Mouse (Mus musculus): ENCODE results near the gene Appl1.
"Not testable (repeated sequence)": the region's sequence is repeated elsewhere in the genome, so short reads cannot be mapped to it uniquely, and the experiment has no call there.

Appl1 gene

DNA sequence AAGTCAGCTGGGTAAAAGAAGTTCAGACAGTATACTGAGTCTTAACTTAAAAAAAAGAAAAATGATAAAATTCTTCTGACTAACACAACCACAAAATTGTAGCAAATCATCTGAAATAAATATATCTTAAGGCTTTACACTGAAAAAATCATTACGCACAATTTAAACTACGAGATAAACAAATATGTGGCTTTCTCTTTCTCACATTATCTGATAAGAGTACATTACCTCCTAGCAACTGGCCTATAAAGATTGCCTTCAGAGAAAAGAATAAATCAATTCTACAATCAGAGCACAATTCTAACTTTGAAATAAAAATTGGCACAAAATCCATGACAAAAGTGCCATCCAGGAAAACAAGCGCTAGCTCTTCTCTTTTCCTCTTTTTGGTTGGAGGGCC is 1.9 kb downstream of the Appl1 start:
- DNase-seq (ENCODE audit: low spot score in 2 of 2), result no peak

DNA sequence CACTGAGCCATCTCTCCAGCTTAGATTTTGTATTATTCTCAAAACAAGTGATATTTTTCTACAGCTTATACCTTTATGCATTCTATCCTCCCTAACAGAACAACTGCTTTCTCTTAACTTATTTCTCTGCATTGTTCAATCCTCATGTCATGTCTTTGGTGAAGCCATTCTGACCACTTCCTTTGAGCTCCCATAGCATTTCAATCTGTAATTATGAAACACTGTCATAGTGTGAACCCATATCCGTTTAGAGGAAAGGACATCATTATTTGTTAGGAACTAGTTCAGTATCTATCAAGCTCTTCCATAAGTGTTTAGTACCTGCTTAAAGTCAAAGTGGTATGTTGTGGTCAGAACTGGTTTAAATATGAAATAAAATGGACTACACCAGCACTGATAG is 10.5 kb downstream of the Appl1 start:
- DNase-seq (ENCODE audit: low spot score in 2 of 2), result no peak

DNA sequence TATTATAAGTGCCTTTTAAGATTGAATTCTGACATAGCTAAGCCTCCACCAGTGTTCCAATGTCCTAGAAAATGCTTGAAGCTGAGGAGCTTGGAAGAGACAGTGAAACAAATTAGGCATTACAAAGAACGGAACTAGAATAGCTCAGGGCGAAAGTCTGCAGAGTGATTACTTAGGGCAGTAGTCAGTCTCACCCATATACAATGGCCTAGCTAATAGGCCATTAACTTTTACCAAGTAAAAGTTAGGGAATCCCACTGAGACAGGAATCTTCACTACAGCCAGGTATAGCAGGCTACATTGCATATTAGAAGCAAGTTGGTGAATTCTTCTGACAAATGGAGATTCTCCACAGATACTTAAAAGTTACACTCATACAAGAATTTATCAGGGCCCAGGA is 14.9 kb downstream of the Appl1 start:
- DNase-seq (ENCODE audit: low spot score in 2 of 2), result not testable (repeated sequence)

DNA sequence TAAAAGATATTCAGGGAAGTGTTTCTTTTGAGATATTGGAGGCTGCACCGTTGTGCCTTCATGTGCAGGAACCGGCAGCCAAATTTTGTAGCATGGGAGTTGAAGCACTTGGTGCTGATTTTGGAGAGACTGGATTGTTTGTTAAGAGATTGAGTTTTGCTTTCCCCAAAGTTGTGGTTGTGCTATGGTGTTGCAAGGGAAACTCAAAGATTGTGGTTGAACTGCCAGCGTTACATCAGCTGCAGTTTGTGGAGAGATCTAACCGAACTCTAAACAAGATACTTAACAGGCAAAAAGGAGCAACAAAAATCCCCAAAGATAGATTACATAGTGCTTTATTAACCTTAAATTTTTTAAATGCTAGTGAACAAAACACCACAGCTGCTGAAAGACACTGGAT is 35.5 kb downstream of the Appl1 start:
- DNase-seq (ENCODE audit: low spot score in 2 of 2), result no peak

DNA sequence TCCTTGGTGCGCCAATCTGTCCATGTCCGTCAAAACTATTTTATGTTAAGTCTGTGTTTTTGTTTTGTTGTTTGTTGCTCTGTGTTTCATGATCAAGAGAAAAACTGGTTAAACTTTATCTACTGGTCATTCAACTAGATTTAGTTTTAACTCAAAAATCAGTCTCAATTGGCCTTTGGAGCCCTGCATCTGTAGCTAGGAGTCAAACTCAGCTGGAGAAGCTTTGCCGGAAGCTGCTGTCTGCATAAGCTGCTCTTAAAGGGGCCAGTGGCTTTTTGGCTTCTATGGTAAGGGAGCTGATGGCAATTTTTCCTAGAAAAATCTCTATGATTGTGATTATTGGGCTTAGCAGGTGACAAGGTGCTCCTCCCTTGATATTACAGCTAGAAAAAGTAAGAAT is 36.1 kb downstream of the Appl1 start:
- DNase-seq (ENCODE audit: low spot score in 2 of 2), result no peak

DNA sequence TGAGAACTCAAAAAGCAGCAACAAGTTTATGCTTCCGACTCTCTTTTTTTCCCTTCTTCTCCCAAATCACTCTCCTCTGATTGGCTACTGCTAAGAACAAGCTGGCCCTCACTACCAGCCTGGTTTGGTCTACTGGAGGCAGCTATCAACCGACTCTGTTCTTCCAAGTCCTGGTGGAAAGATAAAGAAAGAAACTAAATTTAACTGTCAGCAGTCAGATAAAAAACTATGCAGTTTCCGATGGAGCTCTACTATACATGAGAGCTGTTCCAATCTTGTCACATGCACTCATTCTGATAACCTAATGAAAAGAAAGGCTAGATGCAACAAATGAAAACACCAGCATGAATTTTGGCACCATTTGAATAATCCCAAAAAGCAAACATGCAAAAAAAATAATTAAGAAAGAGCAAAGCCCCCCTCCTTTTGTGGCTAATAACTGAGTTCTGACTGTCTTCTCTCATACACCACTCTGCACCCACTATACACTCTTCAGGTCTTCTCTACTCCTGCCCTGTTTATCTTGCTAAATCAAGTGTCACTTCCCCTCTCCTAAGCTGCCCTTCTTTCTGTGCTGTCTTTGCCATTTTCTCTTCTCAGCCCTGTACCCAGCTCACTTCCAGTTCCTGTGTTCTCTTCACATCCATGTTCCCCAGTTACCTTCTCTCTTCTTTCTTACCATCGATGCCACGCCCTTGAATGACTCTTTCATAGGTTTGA is 47.2 kb downstream of the Appl1 start:
- DNase-seq (ENCODE audit: low spot score in 2 of 2), result no peak

DNA sequence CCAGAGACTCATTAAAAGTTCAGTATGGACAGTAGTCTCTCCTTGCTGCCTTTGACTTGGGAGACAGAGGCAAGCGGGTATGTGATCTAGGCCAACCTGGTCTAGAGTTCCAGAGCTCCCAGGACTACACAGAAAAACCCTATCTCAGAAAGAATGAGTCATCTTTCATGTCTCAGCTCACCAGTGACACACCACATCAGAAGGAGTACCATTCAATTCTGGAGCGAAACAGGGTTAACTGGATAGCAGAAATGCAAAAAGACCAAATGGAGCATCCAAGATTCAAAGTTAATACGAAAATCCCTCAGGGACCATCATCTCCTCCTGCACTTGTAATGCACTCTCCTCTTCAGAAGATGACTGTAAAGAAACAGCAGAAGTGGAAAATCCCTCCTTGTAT is 51.7 kb downstream of the Appl1 start:
- no peak for DNase-seq (ENCODE audit: low spot score in 2 of 2)

DNA sequence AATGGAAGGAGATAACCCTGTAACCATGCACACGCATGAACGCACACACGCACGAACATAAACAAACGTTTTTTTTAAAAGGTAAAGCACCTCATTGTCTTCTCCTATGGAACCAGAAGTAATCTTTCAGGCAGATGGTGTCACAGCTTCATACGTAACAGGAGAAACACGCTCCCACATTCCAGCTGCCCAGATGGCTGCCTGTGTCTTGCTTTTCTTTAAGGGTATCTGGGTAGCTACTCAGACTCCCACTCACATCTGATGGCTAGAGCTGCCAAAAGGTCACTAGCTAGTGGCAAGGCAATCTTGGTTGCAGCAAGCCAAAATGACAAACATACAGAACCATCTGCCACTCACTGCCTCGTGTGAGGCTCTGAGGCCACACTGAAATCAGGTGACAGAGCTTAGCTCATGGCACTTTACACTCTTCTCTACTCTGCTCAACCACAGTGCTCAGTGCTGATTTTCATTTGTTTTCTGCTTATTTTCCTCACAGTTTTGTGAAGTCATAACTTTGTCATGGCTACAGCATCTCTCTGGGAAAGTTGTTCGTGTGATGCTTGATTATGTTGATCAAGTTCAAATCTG is 57.3 kb downstream of the Appl1 start:
- DNase-seq (ENCODE audit: low spot score in 2 of 2), result peak in 1 of 2 experiments; percentile 54

DNA sequence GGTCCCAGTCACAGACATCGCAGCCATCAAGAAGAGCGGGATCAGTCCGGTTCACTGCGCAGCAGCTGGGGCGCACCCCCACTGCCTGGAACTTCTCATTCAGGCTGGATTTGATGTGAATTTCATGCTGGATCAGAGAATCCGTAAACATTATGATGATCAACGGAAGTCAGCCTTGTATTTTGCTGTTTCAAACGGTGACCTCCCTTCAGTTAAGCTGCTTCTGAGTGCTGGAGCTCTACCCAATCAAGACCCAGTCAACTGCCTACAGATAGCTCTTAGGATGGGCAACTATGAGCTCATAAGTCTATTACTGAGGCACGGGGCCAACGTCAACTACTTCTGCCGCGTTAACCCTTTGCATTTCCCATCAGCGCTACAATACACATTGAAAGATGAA is 59.2 kb downstream of the Appl1 start:
- peak in 1 of 2 experiments; percentile 17 for DNase-seq (ENCODE audit: low spot score in 2 of 2)

DNA sequence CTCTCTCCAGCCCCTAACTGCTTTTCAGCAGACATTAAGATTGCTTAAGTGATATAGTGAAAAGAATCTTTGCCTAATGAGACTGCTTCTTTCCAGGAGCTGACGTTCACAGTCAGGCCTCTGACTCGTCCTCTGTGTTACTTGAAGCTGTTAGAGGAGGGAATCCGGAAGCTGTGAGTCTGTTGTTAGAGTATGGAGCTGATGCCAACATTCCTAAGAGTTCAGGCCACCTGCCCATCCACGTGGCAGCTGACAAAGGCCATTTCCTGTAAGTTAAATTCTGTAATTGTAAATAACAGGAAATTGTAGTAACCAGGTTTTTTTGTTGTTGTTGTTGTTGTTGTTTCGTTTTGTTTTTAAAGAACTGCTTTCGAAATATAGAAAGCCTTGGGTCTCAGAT is 59.8 kb downstream of the Appl1 start:
- DNase-seq (ENCODE audit: low spot score in 2 of 2), result no peak

DNA sequence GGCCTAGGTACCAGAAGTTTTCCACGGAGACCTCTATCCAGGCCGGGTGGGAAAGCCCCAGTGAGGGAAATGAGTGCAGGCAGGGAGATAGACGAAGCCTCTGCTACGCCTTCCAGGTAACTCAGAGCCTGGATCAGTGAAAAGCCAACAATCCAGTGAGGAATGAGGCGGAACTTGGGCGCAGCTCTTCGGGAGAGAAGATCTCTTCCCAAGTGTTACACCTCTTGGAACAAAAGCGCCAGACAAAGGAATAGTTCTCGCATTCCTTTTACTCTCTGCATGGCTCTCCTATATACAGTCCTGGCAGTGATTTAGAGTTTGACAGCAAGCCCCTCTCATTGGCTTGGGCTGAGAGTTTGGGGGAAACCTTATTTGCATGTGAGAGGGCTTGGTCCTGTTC is 60.6 kb downstream of the Appl1 start:
- not testable (repeated sequence) for DNase-seq (ENCODE audit: low spot score in 2 of 2)

DNA sequence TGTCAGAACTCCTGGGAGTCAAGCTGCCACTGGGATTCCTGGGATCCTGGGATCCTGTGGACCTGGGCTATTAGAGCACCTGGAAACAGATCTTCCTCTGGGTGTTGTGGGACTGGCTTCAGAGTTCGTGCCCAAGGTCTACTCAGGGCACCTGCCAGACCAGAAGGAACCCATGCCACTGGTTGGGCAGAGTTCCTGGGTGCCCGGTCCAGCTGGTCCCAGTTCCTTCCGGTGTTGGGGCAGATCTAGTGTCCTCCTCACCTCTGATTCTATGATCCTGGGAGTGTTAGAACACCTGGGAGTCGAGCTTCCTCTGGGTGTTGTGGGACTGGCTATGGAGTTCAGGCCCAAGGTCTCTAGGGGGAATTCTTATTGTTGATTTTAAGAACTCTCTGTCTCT is 63.6 kb downstream of the Appl1 start:
- DNase-seq (ENCODE audit: low spot score in 2 of 2), result no peak

DNA sequence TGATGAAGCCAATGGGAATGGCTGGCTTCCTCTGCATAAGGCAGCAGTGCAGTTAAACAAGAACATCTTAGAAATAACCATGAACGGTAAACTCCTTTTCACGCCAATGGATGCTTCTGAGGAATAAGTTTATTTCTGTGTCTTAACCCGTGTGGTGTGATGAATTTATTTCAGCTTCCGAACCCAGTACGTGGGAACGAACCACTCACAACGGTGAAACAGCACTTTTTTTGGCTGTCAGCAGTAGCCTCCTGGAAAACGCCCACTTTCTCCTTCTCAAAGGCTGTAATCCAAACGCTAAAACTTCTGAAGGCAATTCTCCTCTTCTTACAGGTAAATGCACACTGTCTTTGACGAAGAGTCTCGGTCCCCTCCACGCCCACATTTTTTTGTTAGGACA is 70.1 kb downstream of the Appl1 start:
- peak in 1 of 2 experiments; percentile 22 for DNase-seq (ENCODE audit: low spot score in 2 of 2)

DNA sequence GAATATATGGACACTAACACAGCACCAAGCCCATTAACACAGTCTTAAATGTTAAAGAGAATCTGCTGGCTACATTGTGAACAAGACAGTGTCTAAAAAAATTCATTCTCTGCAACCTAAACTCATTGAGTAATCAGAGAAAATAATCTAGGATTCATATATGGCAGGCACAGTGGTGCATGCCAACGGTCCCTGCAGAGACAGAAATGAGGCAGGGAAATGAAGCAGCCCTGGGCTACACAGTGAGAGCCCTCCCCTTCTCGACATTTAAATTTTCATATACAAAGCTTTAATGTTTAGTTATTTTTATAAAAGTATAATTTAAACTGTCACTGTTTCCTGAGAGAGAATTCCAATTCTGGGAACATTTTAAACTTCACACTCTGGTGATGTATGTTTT is 71.5 kb downstream of the Appl1 start:
- peak in 1 of 2 experiments; percentile 37 for DNase-seq (ENCODE audit: low spot score in 2 of 2)

DNA sequence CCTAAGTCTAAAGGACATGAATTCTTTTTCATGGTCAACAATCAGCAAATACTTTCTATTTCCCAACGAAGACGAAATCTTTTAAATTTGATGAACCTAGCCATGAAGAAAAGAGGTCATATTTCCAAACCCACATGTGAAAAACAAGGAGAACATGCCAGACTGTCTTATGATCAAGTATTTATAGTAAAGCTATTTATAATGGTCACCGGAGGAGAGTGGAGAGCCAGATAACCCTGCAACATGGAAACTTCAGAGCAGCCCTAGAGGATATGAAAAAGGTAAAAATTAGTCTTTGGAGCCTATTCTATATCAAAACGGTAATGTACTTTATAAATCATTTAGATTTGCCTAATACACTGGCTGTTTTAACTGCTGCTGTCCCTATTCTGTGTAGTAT is 76.6 kb downstream of the Appl1 start, which contains the start of gene Asb14:
Gene Asb14 (plus strand): TSS at position 166 of the 400 bp plus-strand sequence.
- DNase-seq (ENCODE audit: low spot score in 2 of 2), result no peak

DNA sequence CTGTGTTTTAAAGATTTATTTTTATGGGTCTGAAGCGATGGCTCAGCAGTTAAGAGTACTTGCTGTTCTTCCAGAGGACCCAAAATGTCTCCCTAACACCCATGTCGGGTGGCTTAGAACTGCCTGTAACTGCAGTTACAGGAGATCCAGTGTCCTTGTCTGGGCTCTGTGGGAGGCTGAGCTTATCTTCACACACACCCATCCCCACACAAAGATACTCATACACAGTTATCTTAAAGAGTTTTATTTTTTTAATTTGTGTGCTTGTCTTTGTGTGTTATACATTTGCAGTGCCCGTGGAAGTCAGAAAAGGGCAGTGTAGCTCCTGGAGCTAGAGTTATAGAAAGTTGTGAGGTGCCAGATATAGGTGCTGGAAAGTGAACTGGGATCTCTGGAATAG is 80.3 kb downstream of the Appl1 start:
- no peak for DNase-seq (ENCODE audit: low spot score in 2 of 2)

DNA sequence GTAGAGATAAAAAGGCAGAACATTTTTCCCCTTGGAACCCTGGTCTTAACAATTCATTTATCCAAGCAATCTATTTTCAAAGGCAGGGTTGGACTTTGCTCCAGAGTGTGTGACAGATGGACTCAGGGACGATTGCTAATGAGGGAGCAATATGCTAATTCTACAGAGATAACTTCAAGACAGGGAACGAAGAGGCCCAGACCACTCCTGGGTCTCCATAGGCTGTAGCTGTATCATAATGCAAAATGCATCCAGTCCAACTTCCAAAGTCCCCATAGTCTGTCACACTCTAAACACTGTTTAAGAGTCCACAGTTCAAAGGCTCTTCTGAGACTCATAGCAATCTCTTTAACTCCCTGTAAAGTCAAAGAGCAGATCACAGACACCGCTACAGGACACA is 83.8 kb downstream of the Appl1 start:
- no peak for DNase-seq (ENCODE audit: low spot score in 2 of 2)

DNA sequence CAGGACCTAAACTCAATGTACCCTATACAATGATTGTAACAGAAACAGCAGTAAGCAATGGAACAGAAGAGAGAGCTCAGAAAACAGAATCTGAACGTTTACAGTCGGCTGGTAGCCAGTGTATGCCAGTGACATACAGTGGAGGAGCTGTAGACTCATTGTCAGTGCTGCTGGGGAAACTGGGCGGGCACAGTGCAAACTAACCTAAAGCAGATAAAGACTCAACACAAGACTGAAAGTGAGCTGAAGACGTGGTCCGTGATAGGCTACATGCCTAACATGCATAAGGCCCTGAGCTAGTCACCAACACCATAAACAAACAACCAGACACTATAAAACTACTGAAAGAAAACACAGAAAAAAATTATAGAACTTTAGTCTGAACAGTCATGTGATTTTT is 89.3 kb downstream of the Appl1 start:
- DNase-seq (ENCODE audit: low spot score in 2 of 2), result peak in 1 of 2 experiments; percentile 3

DNA sequence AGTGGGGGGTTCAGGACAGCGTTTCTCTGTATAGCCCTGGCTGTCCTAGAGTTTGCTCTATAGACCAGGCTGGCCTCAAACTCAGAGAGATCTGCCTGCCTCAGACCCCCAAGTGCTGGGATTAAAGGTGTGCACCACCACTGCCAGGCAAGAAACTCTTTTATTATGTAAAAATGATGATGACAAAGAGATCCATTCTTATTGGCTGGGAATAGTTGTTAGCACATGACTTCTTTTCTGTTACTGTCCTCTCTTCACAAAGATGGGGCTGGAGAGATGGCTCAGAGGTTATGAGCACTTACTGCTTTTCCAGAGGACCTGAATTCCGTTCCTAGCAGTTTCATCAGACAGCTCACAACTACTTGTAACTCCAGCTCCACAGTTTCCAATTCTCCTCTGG is 91.1 kb downstream of the Appl1 start:
- DNase-seq (ENCODE audit: low spot score in 2 of 2), result peak in 1 of 2 experiments; percentile 2

DNA sequence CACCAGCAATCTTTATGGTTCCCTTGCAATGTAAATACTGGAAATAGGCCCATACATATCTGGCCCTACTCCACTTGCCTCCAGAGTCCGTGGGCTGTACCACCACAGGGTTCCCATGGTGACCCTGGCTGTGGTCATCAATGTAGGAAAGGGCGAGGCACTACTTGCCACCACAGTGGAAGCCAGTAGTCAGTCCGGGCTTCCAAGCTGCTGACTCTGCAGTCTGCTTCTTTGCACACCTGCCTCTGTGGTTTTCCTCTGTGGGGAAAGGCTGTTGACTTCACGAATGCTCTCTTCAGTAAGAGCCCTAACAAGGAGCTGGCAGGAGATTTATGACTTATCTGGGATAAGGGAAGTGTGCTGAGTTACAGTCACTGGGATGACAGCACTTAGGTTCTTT is 92.3 kb downstream of the Appl1 start:
- DNase-seq (ENCODE audit: low spot score in 2 of 2), result no peak
